ENCODE assay signal across 23 mouse cellular contexts in the genomic region with DNA sequence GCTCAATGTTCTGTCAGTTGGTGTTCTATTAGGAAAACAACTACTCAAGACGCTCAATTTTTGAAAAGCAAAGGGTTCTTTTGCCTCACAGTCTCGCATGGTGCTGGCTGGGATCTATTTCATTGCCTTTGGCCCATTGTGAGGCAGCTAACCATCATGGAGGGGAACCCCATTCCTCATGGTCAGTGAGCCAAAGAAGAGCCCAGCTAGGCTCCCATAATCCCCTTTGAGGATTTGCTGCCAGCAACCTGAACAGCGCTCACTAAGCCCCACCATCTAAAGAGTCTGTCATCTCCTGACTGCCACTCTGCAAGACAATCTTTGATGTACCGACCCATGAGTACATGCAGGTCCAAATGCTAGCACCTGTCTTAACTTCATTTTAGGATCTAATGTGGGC.
"Had no signal": no experiment of that assay in that cellular context is flagged by ENCODE, and none has a peak within 500 bp of the region (broad histone marks: within the 10 kb centered on the region; RNA-seq: fewer than 3 reads in every experiment).

No protein-coding gene starts in this region.

- H3K36me3 ChIP-seq: limb, embryonic 10.5 days; limb, embryonic 13.5 days; liver, embryonic 12.5 days; liver, embryonic 15.5 days; lung, embryonic 15.5 days; neural tube, embryonic 12.5 days; neural tube, embryonic 15.5 days had no signal

- H3K9me3 ChIP-seq: limb, embryonic 10.5 days; liver, embryonic 12.5 days; liver, embryonic 15.5 days; lung, embryonic 15.5 days; neural tube, embryonic 12.5 days; neural tube, embryonic 15.5 days had no signal

- H3K4me3 ChIP-seq: limb, embryonic 10.5 days; limb, embryonic 13.5 days; liver, embryonic 12.5 days; liver, embryonic 15.5 days; lung, embryonic 15.5 days; megakaryocyte, embryonic 14.5 days; neural tube, embryonic 12.5 days; neural tube, embryonic 15.5 days had no signal

- H3K27me3 ChIP-seq: limb, embryonic 13.5 days; liver, embryonic 12.5 days; liver, embryonic 15.5 days; lung, embryonic 15.5 days; neural tube, embryonic 12.5 days; neural tube, embryonic 15.5 days had no signal

- H3K9ac ChIP-seq: limb, embryonic 13.5 days; liver, embryonic 12.5 days; liver, embryonic 15.5 days; lung, embryonic 15.5 days; neural tube, embryonic 12.5 days; neural tube, embryonic 15.5 days had no signal

- DNase-seq: kidney, adult 11 months; kidney, adult 9 months; kidney, postnatal 14 days; kidney, postnatal 4 days; liver; lung, adult 18-20 months; lung, postnatal 10 days; lung, postnatal 36 days; right cerebral cortex, adult 18-20 months; right cerebral cortex, postnatal 14 days; right cerebral cortex, postnatal 4 days; thymus, adult 2 months; thymus, postnatal 14 days; thymus, postnatal 4 days had no signal

- H3K27ac ChIP-seq: limb, embryonic 10.5 days; limb, embryonic 13.5 days; liver, embryonic 12.5 days; liver, embryonic 15.5 days; lung, embryonic 15.5 days; neural tube, embryonic 12.5 days; neural tube, embryonic 15.5 days; stomach, postnatal 0 days had no signal

- H3K4me2 ChIP-seq: limb, embryonic 13.5 days; liver, embryonic 12.5 days; liver, embryonic 15.5 days; lung, embryonic 15.5 days; neural tube, embryonic 12.5 days; neural tube, embryonic 15.5 days had no signal

- ATAC-seq: liver, embryonic 12.5 days had no signal

- H3K4me1 ChIP-seq: limb, embryonic 13.5 days; liver, embryonic 12.5 days; liver, embryonic 15.5 days; lung, embryonic 15.5 days; megakaryocyte, embryonic 14.5 days; neural tube, embryonic 12.5 days; neural tube, embryonic 15.5 days had no signal
